Mouse (Mus musculus): Measurements from ENCODE around the gene Sucla2.

DNA sequence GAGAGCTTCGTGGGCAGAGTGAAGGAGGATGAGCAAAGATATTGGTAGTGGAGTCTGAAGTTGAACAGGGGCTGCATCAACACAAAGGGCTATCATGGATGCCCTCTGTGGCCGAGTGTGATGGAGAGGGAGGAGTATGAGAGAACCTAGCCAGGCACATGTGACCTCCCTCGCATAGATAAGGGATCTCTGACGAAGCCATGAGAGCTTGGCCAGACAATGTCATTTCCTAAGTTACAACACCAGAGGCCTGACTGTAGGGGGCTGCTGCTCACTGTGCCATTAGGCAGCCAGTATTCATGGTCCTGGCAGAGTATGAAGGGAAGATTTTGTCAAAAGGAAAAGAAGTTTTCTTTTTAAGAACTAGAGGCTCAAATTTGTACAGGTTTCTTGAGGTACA, 21.9 kb downstream of the Sucla2 start:
- TF ChIP-seq CTCF (IDR thresholded peaks at IDR 0.05; ENCODE audit: low read depth) (no peak), EP300 (IDR thresholded peaks at IDR 0.05; ENCODE audit: low read depth) (no peak)

Measured in liver, embryonic 14.5 days (tissue).